Mouse (Mus musculus): ENCODE results near the gene Dusp19.

The Dusp19 gene

GRCm38 (mm10) chr2:80616854-80617737, at the start of gene Dusp19, which contains the start of gene Nup35:
TSS of gene Dusp19 (plus strand) at chr2:80617045.
TSS of gene Nup35 (plus strand) at chr2:80617236.
- DNase-seq (ENCODE audit: low read depth, low spot score), result peak; percentile 90

- no peak for DNase-seq (ENCODE audit: low read depth, low spot score)
Measured at GRCm38 (mm10) chr2:80567411-80567810, 49.4 kb upstream of the Dusp19 start.

- DNase-seq (ENCODE audit: low read depth, low spot score), result no peak
Measured at GRCm38 (mm10) chr2:80570656-80571055, 46.2 kb upstream of the Dusp19 start.

- DNase-seq (ENCODE audit: low read depth, low spot score), result no peak
Measured at GRCm38 (mm10) chr2:80577286-80577685, 39.6 kb upstream of the Dusp19 start.

- DNase-seq (ENCODE audit: low read depth, low spot score), result no peak
Measured at GRCm38 (mm10) chr2:80579253-80579891, 37.5 kb upstream of the Dusp19 start.

GRCm38 (mm10) chr2:80580311-80580961, 36.4 kb upstream of the Dusp19 start:
- DNase-seq (ENCODE audit: low read depth, low spot score), result no peak

GRCm38 (mm10) chr2:80581043-80581711, 35.7 kb upstream of the Dusp19 start, which contains the start of gene Nckap1:
TSS of gene Nckap1 (minus strand) at chr2:80581380.
- DNase-seq (ENCODE audit: low read depth, low spot score), result peak; percentile 63

GRCm38 (mm10) chr2:80582356-80582755, 34.5 kb upstream of the Dusp19 start:
- DNase-seq (ENCODE audit: low read depth, low spot score), result no peak

GRCm38 (mm10) chr2:80594215-80594918, 22.5 kb upstream of the Dusp19 start:
- DNase-seq (ENCODE audit: low read depth, low spot score), result no peak

GRCm38 (mm10) chr2:80596960-80597359, 19.9 kb upstream of the Dusp19 start:
- DNase-seq (ENCODE audit: low read depth, low spot score), result no peak

GRCm38 (mm10) chr2:80599850-80600249, 17.0 kb upstream of the Dusp19 start:
- DNase-seq (ENCODE audit: low read depth, low spot score), result no peak

GRCm38 (mm10) chr2:80600611-80601010, 16.2 kb upstream of the Dusp19 start:
- DNase-seq (ENCODE audit: low read depth, low spot score), result no peak

GRCm38 (mm10) chr2:80602756-80603155, 14.1 kb upstream of the Dusp19 start:
- no peak for DNase-seq (ENCODE audit: low read depth, low spot score)

- DNase-seq (ENCODE audit: low read depth, low spot score), result no peak
Measured at GRCm38 (mm10) chr2:80603771-80604426, 12.9 kb upstream of the Dusp19 start.

GRCm38 (mm10) chr2:80612286-80612685, 4.6 kb upstream of the Dusp19 start:
- no peak for DNase-seq (ENCODE audit: low read depth, low spot score)

GRCm38 (mm10) chr2:80612796-80613195, 4.0 kb upstream of the Dusp19 start:
- DNase-seq (ENCODE audit: low read depth, low spot score), result no peak

GRCm38 (mm10) chr2:80618991-80619390, 2.1 kb downstream of the Dusp19 start:
- no peak for DNase-seq (ENCODE audit: low read depth, low spot score)

GRCm38 (mm10) chr2:80621921-80622320, 5.1 kb downstream of the Dusp19 start:
- DNase-seq (ENCODE audit: low read depth, low spot score), result no peak

GRCm38 (mm10) chr2:80624523-80624922, 7.7 kb downstream of the Dusp19 start:
- DNase-seq (ENCODE audit: low read depth, low spot score), result no peak

GRCm38 (mm10) chr2:80632336-80633026, 15.6 kb downstream of the Dusp19 start:
- DNase-seq (ENCODE audit: low read depth, low spot score), result no peak

Measured in brain, embryonic 18.5 days (tissue).